Mouse (Mus musculus) neural tube, postnatal 0 days (tissue): ENCODE results near the gene Gm609. TPM values are rescaled to one million over a fixed set of nuclear protein-coding genes. Genes with fewer than 3 reads are reported as not detected.

ENCODE experiments used
- polyA plus RNA-seq: library from polyadenylated mRNA; unstranded; fragments of >200 nt; fragmentation: Nextera tagmentation; extraction: Ambion mirVana; gene quantifications from 2 replicates; pipeline ENCODE4 v1.2.1, GENCODE M21; 2015

Gene Gm609
- not detected in 2 replicates for polyA plus RNA-seq

DNA sequence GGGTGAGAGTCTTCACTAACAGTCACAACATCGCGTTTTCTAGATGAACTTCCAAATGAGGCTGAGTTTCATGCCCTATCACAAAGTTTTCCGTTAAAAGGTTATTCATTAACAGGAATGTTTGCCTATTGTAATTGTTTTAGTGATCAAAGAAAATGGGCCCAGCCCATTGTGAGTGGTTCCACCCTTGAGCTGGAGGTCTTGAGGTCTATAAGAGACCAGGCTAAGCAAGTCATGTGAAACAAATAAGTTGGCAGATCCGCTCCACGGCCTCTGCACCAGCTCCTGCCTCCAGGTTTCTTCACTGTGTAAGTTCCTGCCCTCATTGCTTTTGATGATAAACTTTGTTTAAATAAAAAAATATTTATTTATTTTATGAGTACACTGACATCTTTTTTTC is at the start of gene Gm609:
TSS of gene Gm609 (minus strand) at position 43 of the 400 bp plus-strand sequence.

DNA sequence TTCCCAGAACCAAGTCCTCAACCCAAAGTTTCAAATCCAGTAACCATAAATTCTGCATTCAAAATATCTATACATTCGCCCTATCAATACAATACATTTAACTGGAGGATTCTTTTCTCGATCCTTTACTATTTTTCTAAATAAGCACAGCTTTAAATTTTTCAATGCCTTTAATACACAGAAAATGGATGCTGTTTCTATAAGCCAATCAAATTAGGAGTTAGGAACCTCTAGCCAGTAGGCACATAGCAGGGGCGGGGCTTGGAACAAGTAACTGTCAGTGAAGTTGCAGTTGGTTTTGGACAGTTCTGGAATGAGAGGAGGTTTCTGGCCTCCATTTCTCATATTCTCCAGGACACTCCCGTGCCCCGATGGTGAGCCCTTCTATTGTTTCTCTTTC is 42.2 kb upstream of the Gm609 start, which contains the start of gene Slc9c1:
TSS of gene Slc9c1 (plus strand) at position 301 of the 400 bp plus-strand sequence.

DNA sequence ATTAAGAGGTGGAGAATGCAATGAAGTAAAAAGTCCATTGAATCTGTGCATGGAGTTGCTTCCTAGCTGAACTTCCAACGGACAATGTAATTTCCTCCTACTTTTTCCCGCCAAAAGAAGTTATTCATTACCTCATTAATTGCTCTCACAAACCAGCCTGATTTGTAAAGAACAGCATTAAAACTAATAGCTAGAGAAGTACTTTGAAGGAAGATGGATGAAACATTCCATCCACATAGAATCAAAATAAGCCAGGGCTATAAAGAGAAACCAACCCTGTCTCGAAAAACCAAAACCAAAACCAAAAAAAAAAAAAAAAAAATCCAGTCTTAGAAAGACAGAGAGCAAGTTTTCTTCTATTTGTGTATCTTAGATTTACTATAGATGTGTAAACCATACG is 39.2 kb upstream of the Gm609 start, which contains the start of gene Gm17783:
TSS of gene Gm17783 (minus strand) at position 101 of the 400 bp plus-strand sequence.

DNA sequence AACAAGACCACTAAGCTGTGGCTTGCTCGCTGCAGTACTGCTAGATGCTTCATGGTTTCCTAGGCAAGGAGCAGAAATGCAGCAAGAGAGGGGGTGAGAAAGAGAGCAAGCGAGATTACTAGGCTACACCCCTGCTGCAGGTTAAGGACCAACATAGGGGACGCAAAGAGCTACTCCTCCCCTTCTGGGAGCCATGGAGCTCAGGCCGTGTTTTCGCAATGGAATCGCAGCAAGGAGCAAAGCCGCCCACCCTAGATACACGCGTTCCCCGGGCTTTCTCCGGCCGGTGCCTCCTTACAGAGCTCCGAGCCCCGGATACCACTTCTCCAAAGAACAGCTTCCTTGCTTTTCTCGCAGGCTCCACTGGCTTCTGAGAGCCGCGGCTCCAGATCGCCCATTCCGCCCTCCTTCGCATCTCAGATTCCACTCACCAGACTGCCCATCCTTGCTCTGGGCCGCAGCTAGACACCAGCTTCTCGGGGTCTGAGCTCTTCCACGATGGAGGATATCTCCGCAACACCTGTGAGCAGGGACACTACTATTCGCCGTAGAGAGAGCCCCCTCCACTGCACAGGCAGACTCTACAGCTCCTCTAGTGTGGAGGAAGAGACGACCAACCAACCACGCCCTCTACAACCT is 84.2 kb downstream of the Gm609 start, which contains the start of gene Cd200:
TSS of gene Cd200 (minus strand) at position 629 of the 639 bp plus-strand sequence.

Other genes with a start within 250 kb of the Gm609 start
- gene Cd200, start 83.9 kb downstream of the Gm609 start, polyA plus RNA-seq: 360 and 367 TPM in 2 replicates
- gene Gm17783, start 39.1 kb upstream of the Gm609 start, polyA plus RNA-seq: not detected in 2 replicates
- gene Slc9c1, start 42.3 kb upstream of the Gm609 start, polyA plus RNA-seq: not detected in 2 replicates
- not detected in 2 replicates for gene Gcsam, start 117.4 kb upstream of the Gm609 start, polyA plus RNA-seq
- 0.12 TPM in 1 of 2 replicates, not detected in the other for gene BC016579, start 161.1 kb upstream of the Gm609 start, polyA plus RNA-seq
- 0.57 and 0.70 TPM in 2 replicates for gene Tmprss7, start 200.7 kb upstream of the Gm609 start, polyA plus RNA-seq
- 357 and 402 TPM in 2 replicates for gene Tagln3, start 231.6 kb upstream of the Gm609 start, polyA plus RNA-seq
- gene Abhd10, start 250.0 kb upstream of the Gm609 start, polyA plus RNA-seq: 35.7 and 39.1 TPM in 2 replicates